Mouse (Mus musculus): Measurements from ENCODE around the gene Dhfr. TPM values are rescaled to one million over a fixed set of nuclear protein-coding genes. Genes with fewer than 3 reads are reported as not detected.

The Dhfr gene
- total RNA-seq (2012; rRNA removed) (15.7 and 16.2 TPM in 2 replicates), polyA plus RNA-seq (2012; ENCODE audit: insufficient read depth in 1 of 2, insufficient read length in 2 of 2, low read depth in 1 of 2, low replicate concordance in 2 of 2, missing spikeins in 1 of 2) (10 to 100 TPM; 17.4 to 63.1 TPM)

DNA sequence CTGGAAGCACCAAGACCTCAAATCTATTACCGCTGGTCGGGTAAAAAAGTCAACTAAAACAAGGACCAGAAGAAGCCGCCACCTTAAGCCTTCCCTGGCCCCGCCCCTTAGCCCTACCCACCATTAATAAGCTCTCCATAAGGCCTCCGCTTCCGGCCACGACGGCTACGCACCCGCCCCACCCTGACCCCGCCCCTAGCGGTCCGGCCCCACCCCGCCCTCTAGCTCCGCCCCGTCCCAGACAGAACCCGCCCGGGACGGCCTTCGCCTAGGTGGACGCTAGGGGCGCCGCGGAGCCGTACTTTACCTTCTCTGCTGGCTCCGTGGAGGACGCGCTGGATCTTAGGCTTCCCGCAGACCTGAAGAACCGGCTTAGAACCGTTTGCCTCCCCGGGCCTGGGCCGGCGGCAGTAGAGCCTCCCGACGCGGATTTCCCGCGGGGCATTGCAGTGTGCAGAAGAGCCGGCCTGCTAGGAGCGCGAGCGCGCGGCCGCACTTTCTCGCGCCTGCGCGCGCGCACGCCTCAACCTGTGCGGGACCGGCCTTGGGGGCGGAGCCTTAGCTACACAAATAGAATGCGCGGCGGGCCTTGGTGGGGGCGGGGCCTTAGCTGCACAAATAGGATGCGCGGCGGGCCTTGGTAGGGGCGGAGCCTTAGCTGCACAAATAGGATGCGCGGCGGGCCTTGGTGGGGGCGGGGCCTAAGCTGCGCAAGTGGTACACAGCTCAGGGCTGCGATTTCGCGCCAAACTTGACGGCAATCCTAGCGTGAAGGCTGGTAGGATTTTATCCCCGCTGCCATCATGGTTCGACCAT, at the start of gene Dhfr, which contains the start of gene Msh3:
Gene Dhfr, plus strand, starts transcription at position 271 of the 816 bp plus-strand sequence.
Gene Msh3, minus strand, starts transcription at position 548 of the 816 bp plus-strand sequence.
- Histone ChIP-seq H3K27me3 (ENCODE audit: control insufficient read depth in 1 of 2, insufficient read depth in 2 of 2, low read length in 2 of 2) (no peaks in the 10 kb centered on the region), H3K79me2 (ENCODE audit: control insufficient read depth, insufficient read depth, low read length, poor library complexity) (peaks cover 9% of the 10 kb centered on the region), H3K9ac (ENCODE audit: control insufficient read depth, low read depth, low read length, poor library complexity, severe bottlenecking) (peak within 1 kb of the TSS; percentile 99), H3K27ac (ENCODE audit: control insufficient read depth, low read depth, low read length) (peak within 1 kb of the TSS; percentile 83), H3K4me1 (ENCODE audit: control insufficient read depth in 1 of 2, insufficient read depth in 2 of 2, low read length in 2 of 2) (peaks cover 0 to 5% of the 10 kb centered on the region in 2 experiments; a peak in 2 of 4 replicates), H3K36me3 (ENCODE audit: control insufficient read depth in 1 of 2, insufficient read depth in 2 of 2, low read length in 2 of 2) (peaks cover 0 to 11% of the 10 kb centered on the region in 2 experiments; a peak in 3 of 4 replicates), H3K9me3 (replicated peaks; ENCODE audit: insufficient read depth, low read length) (no peaks in the 10 kb centered on the region), H3K4me3 (ENCODE audit: control insufficient read depth in 1 of 2, insufficient read depth in 1 of 2, low read depth in 2 of 2, low read length in 2 of 2) (peak within 1 kb of the TSS; percentile 94 to 96)
- peak; percentile 99 for DNase-seq (ENCODE audit: low read depth, low spot score)
- peak; percentile 86 for TF ChIP-seq NRF1 (IDR thresholded peaks at IDR 0.05; ENCODE audit: insufficient read depth, low read depth, low read length, poor library complexity, severe bottlenecking)
- no peak for TF ChIP-seq GATA1 (IDR thresholded peaks at IDR 0.05; ENCODE audit: low read depth, low read length)
- TF ChIP-seq ZKSCAN1 (IDR thresholded peaks at IDR 0.05; ENCODE audit: low read depth, low read length), result no peak
- no peak for TF ChIP-seq ZNF384 (IDR thresholded peaks at IDR 0.05; ENCODE audit: low read depth, low read length)
- peak; percentile 62; the same call in 1 of the 2 replicates for TF ChIP-seq POLR2AphosphoS2 (IDR thresholded peaks at IDR 0.05; ENCODE audit: low read length)
- no peak for TF ChIP-seq USF2 (IDR thresholded peaks at IDR 0.05; ENCODE audit: borderline replicate concordance in 1 of 2, insufficient read depth in 1 of 2, low read depth in 1 of 2, low read length in 2 of 2)
- TF ChIP-seq CHD2 (IDR thresholded peaks at IDR 0.05; ENCODE audit: low read length), result no peak
- TF ChIP-seq EP300 (IDR thresholded peaks at IDR 0.05; ENCODE audit: low read depth in 1 of 2, low read length in 2 of 2), result no peak
- peak; percentile 86 for TF ChIP-seq NELFE (IDR thresholded peaks at IDR 0.05; ENCODE audit: low read depth, low read length)
- no peak for TF ChIP-seq CHD1 (IDR thresholded peaks at IDR 0.05; ENCODE audit: low read depth, low read length)
- TF ChIP-seq KAT2A (conservative IDR thresholded peaks at IDR 0.05; ENCODE audit: low read depth, low read length), result no peak; the same call in 1 of the 2 replicates
- peak; percentile 79 for TF ChIP-seq TBP (IDR thresholded peaks at IDR 0.05; ENCODE audit: low read depth, low read length)
- TF ChIP-seq E2F4 (IDR thresholded peaks at IDR 0.05; ENCODE audit: borderline replicate concordance, low read depth, low read length), result peak; percentile 96
- no peak for TF ChIP-seq ZC3H11A (IDR thresholded peaks at IDR 0.05; ENCODE audit: low read depth, low read length)
- TF ChIP-seq MEF2A (IDR thresholded peaks at IDR 0.05; ENCODE audit: extremely low read depth, insufficient replicate concordance, low read depth, low read length, poor library complexity, severe bottlenecking), result no peak
- TF ChIP-seq ELF1 (IDR thresholded peaks at IDR 0.05; ENCODE audit: low read depth, low read length), result no peak
- no peak for TF ChIP-seq ZMIZ1 (IDR thresholded peaks at IDR 0.05; ENCODE audit: low read depth, low read length)
- no peak for TF ChIP-seq GABPA (IDR thresholded peaks at IDR 0.05; ENCODE audit: low read depth, low read length)
- peak; percentile 91 for TF ChIP-seq SIN3A (IDR thresholded peaks at IDR 0.05; ENCODE audit: low read length)
- TF ChIP-seq UBTF (IDR thresholded peaks at IDR 0.05; ENCODE audit: borderline replicate concordance, insufficient read depth, low read depth, low read length), result no peak
- TF ChIP-seq MAFK (IDR thresholded peaks at IDR 0.05; ENCODE audit: borderline replicate concordance, low read depth, low read length), result no peak
- peak; percentile 87 for TF ChIP-seq MAX (IDR thresholded peaks at IDR 0.05; ENCODE audit: low read length)
- TF ChIP-seq MXI1 (IDR thresholded peaks at IDR 0.05; ENCODE audit: low read depth, low read length), result peak; percentile 70
- TF ChIP-seq POLR2A (IDR thresholded peaks at IDR 0.05; ENCODE audit: control insufficient read depth in 1 of 2, insufficient read depth in 1 of 2, low read depth in 1 of 2, low read length in 2 of 2, poor library complexity in 1 of 2), result peak; percentile 81 to 91
- TF ChIP-seq CTCF (IDR thresholded peaks at IDR 0.05 in 2 of 3, conservative IDR thresholded peaks at IDR 0.05 in 1 of 3; ENCODE audit: control insufficient read depth in 1 of 3, insufficient read depth in 1 of 3, low read depth in 2 of 3, low read length in 3 of 3, poor library complexity in 1 of 3, severe bottlenecking in 1 of 3), result peak; percentile 37 to 77 (median 59); a peak in 5 of 6 replicates
- no peak for TF ChIP-seq BHLHE40 (IDR thresholded peaks at IDR 0.05; ENCODE audit: borderline replicate concordance, low read depth, low read length)
- no peak; the same call in 1 of the 2 replicates for TF ChIP-seq MAZ (IDR thresholded peaks at IDR 0.05; ENCODE audit: low read depth, low read length)
- TF ChIP-seq MYC (IDR thresholded peaks at IDR 0.05; ENCODE audit: low read depth, low read length), result no peak
- no peak for TF ChIP-seq RCOR1 (IDR thresholded peaks at IDR 0.05; ENCODE audit: low read depth, low read length)
- TF ChIP-seq USF1 (IDR thresholded peaks at IDR 0.05; ENCODE audit: low read depth, low read length), result no peak
- no peak for TF ChIP-seq TAL1 (IDR thresholded peaks at IDR 0.05; ENCODE audit: low read length)
- peak; percentile 26; the same call in 1 of the 2 replicates for TF ChIP-seq TCF12 (IDR thresholded peaks at IDR 0.05; ENCODE audit: low read depth, low read length)
- peak; percentile 74 for TF ChIP-seq HCFC1 (IDR thresholded peaks at IDR 0.05; ENCODE audit: low read depth, low read length)
- TF ChIP-seq POLR2AphosphoS5 (IDR thresholded peaks at IDR 0.05; ENCODE audit: borderline replicate concordance, low read depth, low read length), result no peak
- TF ChIP-seq MYB (IDR thresholded peaks at IDR 0.05; ENCODE audit: low read depth, low read length), result no peak

Data from MEL (cell line).